16 mouse cellular contexts compared by ENCODE assay signal in the genomic region with DNA sequence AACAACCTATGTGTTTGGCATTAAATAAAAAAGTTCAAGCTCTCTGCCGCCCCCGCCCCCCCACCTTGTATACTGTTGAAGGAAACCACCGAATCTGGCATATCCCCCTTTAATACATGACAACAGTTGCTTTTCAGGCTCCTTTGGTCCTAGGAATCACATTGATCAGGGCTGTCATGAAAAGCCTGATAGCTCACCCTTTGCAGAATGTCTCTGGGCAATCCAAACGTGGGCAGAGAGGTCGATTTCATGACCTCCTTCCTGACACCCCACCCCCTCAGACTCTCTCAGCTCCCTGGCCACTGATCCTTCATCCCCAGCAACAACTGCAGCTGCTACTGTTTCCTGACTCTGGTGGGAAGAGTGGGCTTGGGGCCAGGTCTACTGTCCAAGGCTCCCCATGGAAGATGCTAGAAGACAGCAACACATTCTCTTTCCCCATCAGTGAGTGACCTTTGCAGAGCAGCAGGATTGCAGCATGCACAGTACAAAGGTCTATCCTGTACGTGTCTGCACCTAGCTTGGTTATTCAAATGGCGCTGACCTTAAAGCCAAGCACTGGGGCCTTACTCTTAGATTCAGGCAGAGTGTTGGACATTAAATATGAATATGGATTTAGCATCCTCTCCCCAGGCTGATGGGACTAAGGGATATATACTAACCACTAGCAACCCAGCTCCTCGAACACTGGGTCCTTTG. TPM values are rescaled to one million over a fixed set of nuclear protein-coding genes. Genes with fewer than 3 reads are reported as not detected.
A peak's percentile ranks its signal among the peaks of the same experiment; 100 is the strongest.
DNase-seq lines count a peak whose midpoint lies in the region; ATAC-seq and TF ChIP-seq lines count a peak whose summit lies in the region.
"Had no signal": no experiment of that assay in that cellular context is flagged by ENCODE, and none has a peak within 500 bp of the region (broad histone marks: within the 10 kb centered on the region; RNA-seq: fewer than 3 reads in every experiment).

No protein-coding gene starts in this region.

- 0 out of 2 replicates have a peak, but pooled peaks cover 4% of the 10 kb centered on the region for H3K4me1 ChIP-seq in intestine, embryonic 15.5 days (replicated peaks)
- H3K4me1 ChIP-seq in intestine, postnatal 0 days (replicated peaks; ENCODE audit: control insufficient read depth, insufficient read depth, low read length): no peaks in the 10 kb centered on the region
- H3K4me1 ChIP-seq in liver, embryonic 13.5 days (replicated peaks): peaks cover 7% of the 10 kb centered on the region

- H3K27ac ChIP-seq in intestine, embryonic 15.5 days: no peak overlapping the region
- H3K27ac ChIP-seq in intestine, postnatal 0 days (ENCODE audit: low read depth, low read length): no peak overlapping the region
- H3K27ac ChIP-seq in liver, embryonic 13.5 days: no peak overlapping the region
- H3K27ac ChIP-seq: forebrain, embryonic 12.5 days; heart, embryonic 13.5 days; lung, embryonic 15.5 days; stomach, embryonic 15.5 days had no signal

- 60% methylated on average over 8 of the region's 8 CpGs for WGBS in intestine, embryonic 15.5 days
- WGBS in intestine, postnatal 0 days: 56% methylated on average over 8 of the region's 8 CpGs
- WGBS in liver, embryonic 13.5 days (ENCODE audit: insufficient replicate concordance): 45% methylated on average over 8 of the region's 8 CpGs

- DNase-seq in lung, postnatal 10 days: peak; percentile 20
- DNase-seq in lung, postnatal 36 days: no peak
- DNase-seq in liver, embryonic 13.5 days: no peak
- no peak for DNase-seq in layer of hippocampus, postnatal 10 days (ENCODE audit: low spot score in 2 of 2)
- no peak for DNase-seq in ovary, postnatal 14 days (ENCODE audit: low spot score)
- DNase-seq: cerebellum, adult 8-10 months; kidney, postnatal 36 days; spleen, adult 18-20 months; thymus, adult 2 months had no signal

- 0 out of 2 replicates have a peak, but pooled peaks have one; percentile 43 for ATAC-seq in intestine, embryonic 15.5 days
- no peak for ATAC-seq in intestine, postnatal 0 days
- peak; percentile 68 for ATAC-seq in liver, embryonic 13.5 days (ENCODE audit: low read depth)

- no peak overlapping the region for H3K9ac ChIP-seq in intestine, embryonic 15.5 days
- H3K9ac ChIP-seq in intestine, postnatal 0 days (ENCODE audit: low read depth, low read length): no peak overlapping the region
- H3K9ac ChIP-seq in liver, embryonic 13.5 days: no peak overlapping the region
- H3K9ac ChIP-seq: forebrain, embryonic 12.5 days; heart, embryonic 13.5 days; lung, embryonic 15.5 days; stomach, embryonic 15.5 days had no signal

- no peak for TF ChIP-seq CTCF in intestine, postnatal 0 days (IDR thresholded peaks at IDR 0.05; ENCODE audit: low read depth)

- H3K36me3 ChIP-seq in intestine, embryonic 15.5 days: no peaks in the 10 kb centered on the region
- no peaks in the 10 kb centered on the region for H3K36me3 ChIP-seq in intestine, postnatal 0 days (ENCODE audit: control insufficient read depth, insufficient read depth)
- no peaks in the 10 kb centered on the region for H3K36me3 ChIP-seq in liver, embryonic 13.5 days
- H3K36me3 ChIP-seq: forebrain, embryonic 12.5 days; G1E; heart, embryonic 13.5 days; lung, embryonic 15.5 days; stomach, embryonic 15.5 days had no signal

- H3K9me3 ChIP-seq in intestine, embryonic 15.5 days: no peaks in the 10 kb centered on the region
- no peaks in the 10 kb centered on the region for H3K9me3 ChIP-seq in intestine, postnatal 0 days (ENCODE audit: control insufficient read depth)
- H3K9me3 ChIP-seq in liver, embryonic 13.5 days (replicated peaks): no peaks in the 10 kb centered on the region
- H3K9me3 ChIP-seq: forebrain, embryonic 12.5 days; G1E; heart, embryonic 13.5 days; lung, embryonic 15.5 days; stomach, embryonic 15.5 days had no signal

- H3K4me2 ChIP-seq in intestine, embryonic 15.5 days (replicated peaks): no peak overlapping the region
- H3K4me2 ChIP-seq in intestine, postnatal 0 days (replicated peaks; ENCODE audit: low read depth): no peak overlapping the region
- no peak overlapping the region for H3K4me2 ChIP-seq in liver, embryonic 13.5 days
- H3K4me2 ChIP-seq: forebrain, embryonic 12.5 days; heart, embryonic 13.5 days; lung, embryonic 15.5 days; stomach, embryonic 15.5 days had no signal

- H3K4me3 ChIP-seq in intestine, embryonic 15.5 days (replicated peaks): no peak overlapping the region
- H3K4me3 ChIP-seq in intestine, postnatal 0 days (ENCODE audit: low read depth, low read length): no peak overlapping the region
- no peak overlapping the region for H3K4me3 ChIP-seq in liver, embryonic 13.5 days (replicated peaks)
- H3K4me3 ChIP-seq: forebrain, embryonic 12.5 days; heart, embryonic 13.5 days; lung, embryonic 15.5 days; stomach, embryonic 15.5 days had no signal

- no peaks in the 10 kb centered on the region for H3K27me3 ChIP-seq in intestine, embryonic 15.5 days (replicated peaks)
- H3K27me3 ChIP-seq in intestine, postnatal 0 days (replicated peaks; ENCODE audit: control insufficient read depth, insufficient read depth, low read length): no peaks in the 10 kb centered on the region
- H3K27me3 ChIP-seq in liver, embryonic 13.5 days: no peaks in the 10 kb centered on the region
- H3K27me3 ChIP-seq: lung, embryonic 15.5 days; stomach, embryonic 15.5 days had no signal

RNA-seq across cellular contexts. Expression of a gene that starts 14.3 kb away (rescaled TPM):
- polyA plus RNA-seq in intestine, embryonic 15.5 days (2015; fragmentation: Nextera tagmentation; extraction: Ambion mirVana): 15.4 and 17.8 TPM in 2 replicates
- 13.5 and 14.7 TPM in 2 replicates for polyA plus RNA-seq in intestine, postnatal 0 days (2015; fragmentation: Nextera tagmentation; extraction: Ambion mirVana)
- 4.9 and 7.2 TPM in 2 replicates for polyA plus RNA-seq in liver, embryonic 13.5 days (2015; fragmentation: Nextera tagmentation; extraction: Ambion mirVana)
- 10 to 100 TPM; 55.7 to 59.7 TPM for total RNA-seq in layer of hippocampus, postnatal 10 days (2021)
